Mouse (Mus musculus): ENCODE results near the gene Gfod1.

Gfod1 gene

GRCm38 (mm10) chr13:43146515-43147258 lies 157.3 kb downstream of the Gfod1 start:
- DNase-seq: no peak
